Mouse (Mus musculus) liver, embryonic 11.5 days (tissue): ENCODE data around the gene Rbm34. TPM values are rescaled to one million over a fixed set of nuclear protein-coding genes. Genes with fewer than 3 reads are reported as not detected.

Experiments used
- ATAC-seq: fragments of 200-750 bp; cut with Nextera tagmentation; replicated peaks from 2 replicates; pipeline ENCODE4 v1.8.0; 2017; ENCODE audit warnings: moderate number of reproducible peaks, mild to moderate bottlenecking, moderate TSS enrichment, moderate library complexity; ENCODE audit not compliant: low FRiP score
- DNase-seq: peaks from one replicate; pipeline ENCODE4 v3.0.0-alpha.2; 2017; ENCODE audit warnings: low spot score
- H3K27ac ChIP-seq: fragments of 300-500 bp; sonication (generic); 2 replicates; pipeline ENCODE4 v1.5.1; 2014; ENCODE audit warnings: mild to moderate bottlenecking, low read depth, low read length, control low read depth
- H3K27me3 ChIP-seq: fragments of 300-500 bp; sonication (generic); replicated peaks from 2 replicates; pipeline ENCODE4 v1.6.1; 2014; ENCODE audit warnings: low read length, mixed read lengths; ENCODE audit not compliant: control insufficient read depth, insufficient read depth
- H3K36me3 ChIP-seq: fragments of 300-500 bp; sonication (generic); 2 replicates; pipeline ENCODE4 v1.6.1; 2014; ENCODE audit warnings: mild to moderate bottlenecking, low read length, moderate library complexity, mixed read lengths; ENCODE audit not compliant: control insufficient read depth, insufficient read depth
- H3K4me1 ChIP-seq: fragments of 300-500 bp; sonication (generic); replicated peaks from 2 replicates; pipeline ENCODE4 v1.6.1; 2014; ENCODE audit warnings: low read length, mixed read lengths; ENCODE audit not compliant: control insufficient read depth, insufficient read depth
- H3K4me2 ChIP-seq: fragments of 300-500 bp; sonication (generic); 2 replicates; pipeline ENCODE4 v1.6.1; 2014; ENCODE audit warnings: mild to moderate bottlenecking, control low read depth, moderate library complexity
- H3K4me3 ChIP-seq: fragments of 300-500 bp; sonication (generic); 2 replicates; pipeline ENCODE4 v1.5.1; 2014; ENCODE audit warnings: low read depth, low read length, control low read depth
- H3K9ac ChIP-seq: fragments of 300-500 bp; sonication (generic); 2 replicates; pipeline ENCODE4 v1.6.1; 2014; ENCODE audit warnings: low read depth, low read length, control low read depth
- H3K9me3 ChIP-seq: fragments of 300-500 bp; sonication (generic); 2 replicates; pipeline ENCODE4 v1.6.1; 2016; ENCODE audit warnings: low read length, inconsistent platforms, mixed read lengths; ENCODE audit not compliant: control insufficient read depth
- WGBS: fragments of 180-500 bp; shearing (Covaris S2); extraction: QIAGEN DNeasy Blood & Tissue Kit; methylation state at CpG from one replicate; pipeline ENCODE4 v1.1.7; 2014; 5-methylcytosine and 5-hydroxymethylcytosine counted together
- polyA plus RNA-seq: library from polyadenylated mRNA; unstranded; fragments of >200 nt; fragmentation: Nextera tagmentation; extraction: Ambion mirVana; gene quantifications from 2 replicates; pipeline ENCODE4 v1.2.1, GENCODE M21; 2014

Gene Rbm34
- polyA plus RNA-seq, 1 experiment from 2014 or later: 30.5 TPM

- DNase-seq (peak; percentile 96), ATAC-seq (peak; percentile 89)
- 0% methylated on average over 48 of the region's 48 CpGs for WGBS
- H3K36me3 ChIP-seq: peaks cover 5% of the 10 kb centered on the region; the same call in 1 of the 2 replicates
- H3K4me3 ChIP-seq: peak within 1 kb of the TSS; percentile 97
- peaks cover 14% of the 10 kb centered on the region for H3K4me1 ChIP-seq
- peak within 1 kb of the TSS; percentile 96 for H3K9ac ChIP-seq
- H3K27ac ChIP-seq: peak within 1 kb of the TSS; percentile 78
- no peaks in the 10 kb centered on the region for H3K27me3 ChIP-seq
- peak within 1 kb of the TSS; percentile 94 for H3K4me2 ChIP-seq
- H3K9me3 ChIP-seq: no peaks in the 10 kb centered on the region
These were observed 25.1 kb downstream of the Rbm34 start, which contains the start of gene Tomm20 for GRCm38 (mm10) chr8:126945730-126946163. Gene Tomm20 (minus strand): TSS chr8:126945844.

GRCm38 (mm10) chr8:126944781-126945691 lies 25.8 kb downstream of the Rbm34 start:
- Histone ChIP-seq H3K9me3 (no peaks in the 10 kb centered on the region), H3K27ac (peak overlapping the region; percentile 78), H3K4me3 (peak overlapping the region; percentile 97), H3K9ac (peak overlapping the region; percentile 96), H3K36me3 (peaks cover 2% of the 10 kb centered on the region; the same call in 1 of the 2 replicates), H3K27me3 (no peaks in the 10 kb centered on the region), H3K4me2 (peak overlapping the region; percentile 94), H3K4me1 (peaks cover 14% of the 10 kb centered on the region)
- peak; percentile 55 for ATAC-seq
- under 1% methylated on average over 46 of the region's 46 CpGs for WGBS
- peak; percentile 70 for DNase-seq

GRCm38 (mm10) chr8:126943565-126943964 lies 27.3 kb downstream of the Rbm34 start:
- Histone ChIP-seq H3K27ac (no peak overlapping the region), H3K9me3 (no peaks in the 10 kb centered on the region), H3K4me1 (peaks cover 14% of the 10 kb centered on the region), H3K4me3 (peak overlapping the region; percentile 97), H3K36me3 (peaks cover 9% of the 10 kb centered on the region; the same call in 1 of the 2 replicates), H3K4me2 (peak overlapping the region; percentile 94), H3K9ac (peak overlapping the region; percentile 96; the same call in 1 of the 2 replicates), H3K27me3 (no peaks in the 10 kb centered on the region)
- WGBS: 58% methylated on average over 7 of the region's 7 CpGs
- DNase-seq: no peak
- no peak for ATAC-seq

- WGBS: 86% methylated on average over 3 of the region's 3 CpGs
- Histone ChIP-seq H3K4me3 (no peak overlapping the region), H3K9me3 (no peaks in the 10 kb centered on the region), H3K4me1 (peaks cover 2% of the 10 kb centered on the region), H3K9ac (no peak overlapping the region), H3K27ac (no peak overlapping the region), H3K27me3 (no peaks in the 10 kb centered on the region), H3K4me2 (no peak overlapping the region), H3K36me3 (peaks cover 42% of the 10 kb centered on the region)
- ATAC-seq: no peak
- no peak for DNase-seq
These were observed 33.5 kb downstream of the Rbm34 start for GRCm38 (mm10) chr8:126937337-126937736.

GRCm38 (mm10) chr8:126935932-126936331 lies 34.9 kb downstream of the Rbm34 start:
- H3K9me3 ChIP-seq: no peaks in the 10 kb centered on the region
- ATAC-seq (no peak), DNase-seq (no peak)
- H3K4me3 ChIP-seq: no peak overlapping the region
- H3K36me3 ChIP-seq: peaks cover 53% of the 10 kb centered on the region
- no peak overlapping the region for H3K27ac ChIP-seq
- peaks cover 2% of the 10 kb centered on the region for H3K4me1 ChIP-seq
- no peak overlapping the region for H3K9ac ChIP-seq
- H3K27me3 ChIP-seq: no peaks in the 10 kb centered on the region
- H3K4me2 ChIP-seq: no peak overlapping the region

GRCm38 (mm10) chr8:126935387-126935786 lies 35.5 kb downstream of the Rbm34 start:
- H3K36me3 ChIP-seq: peaks cover 54% of the 10 kb centered on the region
- ATAC-seq (no peak), DNase-seq (no peak)
- H3K27ac ChIP-seq: no peak overlapping the region
- no peaks in the 10 kb centered on the region for H3K27me3 ChIP-seq
- H3K4me3 ChIP-seq: no peak overlapping the region
- H3K4me1 ChIP-seq: peaks cover 2% of the 10 kb centered on the region
- H3K9ac ChIP-seq: no peak overlapping the region
- no peaks in the 10 kb centered on the region for H3K9me3 ChIP-seq
- WGBS: 93% methylated on average over 2 of the region's 2 CpGs
- no peak overlapping the region for H3K4me2 ChIP-seq

GRCm38 (mm10) chr8:126932656-126933055 lies 38.2 kb downstream of the Rbm34 start:
- Histone ChIP-seq H3K9me3 (no peaks in the 10 kb centered on the region), H3K4me3 (no peak overlapping the region), H3K27me3 (no peaks in the 10 kb centered on the region), H3K27ac (peak overlapping the region; percentile 58; the same call in 1 of the 2 replicates), H3K9ac (no peak overlapping the region), H3K4me1 (peaks cover 2% of the 10 kb centered on the region), H3K36me3 (peaks cover 44% of the 10 kb centered on the region), H3K4me2 (no peak overlapping the region)
- 78% methylated on average over 1 of the region's 1 CpGs for WGBS
- DNase-seq: no peak
- no peak for ATAC-seq

- DNase-seq: no peak
These were observed 38.6 kb downstream of the Rbm34 start for GRCm38 (mm10) chr8:126932249-126932648.

More at GRCm38 (mm10) chr8:126932249-126932648, 38.6 kb downstream of the Rbm34 start:
- WGBS: 85% methylated on average over 1 of the region's 1 CpGs
- H3K27ac ChIP-seq: peak overlapping the region; percentile 58; the same call in 1 of the 2 replicates
- H3K4me2 ChIP-seq: no peak overlapping the region
- H3K9me3 ChIP-seq: no peaks in the 10 kb centered on the region
- H3K36me3 ChIP-seq: peaks cover 41% of the 10 kb centered on the region
- no peak overlapping the region for H3K4me3 ChIP-seq
- H3K4me1 ChIP-seq: peaks cover 2% of the 10 kb centered on the region
- H3K27me3 ChIP-seq: no peaks in the 10 kb centered on the region
- H3K9ac ChIP-seq: no peak overlapping the region
- ATAC-seq: no peak
